Mouse (Mus musculus) limb, embryonic 13.5 days (tissue): ENCODE measurements around the gene Nmnat2. TPM values are rescaled to one million over a fixed set of nuclear protein-coding genes. Genes with fewer than 3 reads are reported as not detected.
A peak's percentile ranks its signal among the peaks of the same experiment; 100 is the strongest.

Source experiments
- ATAC-seq: fragments of 200-750 bp; cut with Nextera tagmentation; 2 replicates; pipeline ENCODE4 v1.8.0; 2017; ENCODE audit warnings: low read depth, moderate number of reproducible peaks, moderate TSS enrichment; ENCODE audit not compliant: low FRiP score
- H3K27ac ChIP-seq: fragments of 300-500 bp; sonication (generic); 2 replicates; pipeline ENCODE4 v1.5.1; 2015; ENCODE audit warnings: inconsistent platforms, mild to moderate bottlenecking, moderate library complexity
- H3K27me3 ChIP-seq: fragments of 300-500 bp; sonication (generic); 2 replicates; pipeline ENCODE4 v1.6.1; 2015; ENCODE audit warnings: mild to moderate bottlenecking, inconsistent platforms
- H3K36me3 ChIP-seq: fragments of 300-500 bp; sonication (generic); 2 replicates; pipeline ENCODE4 v1.6.1; 2015; ENCODE audit warnings: inconsistent platforms, mild to moderate bottlenecking, moderate library complexity
- H3K4me1 ChIP-seq: fragments of 300-500 bp; sonication (generic); 2 replicates; pipeline ENCODE4 v1.6.1; 2015; ENCODE audit warnings: inconsistent platforms
- H3K4me2 ChIP-seq: fragments of 300-500 bp; sonication (generic); replicated peaks from 2 replicates; pipeline ENCODE4 v1.6.1; 2015; ENCODE audit warnings: inconsistent platforms, mild to moderate bottlenecking, moderate library complexity
- H3K4me3 ChIP-seq: fragments of 300-500 bp; sonication (generic); 2 replicates; pipeline ENCODE4 v1.5.1; 2015; ENCODE audit warnings: moderate library complexity, mild to moderate bottlenecking, inconsistent platforms
- H3K9ac ChIP-seq: fragments of 300-500 bp; sonication (generic); 2 replicates; pipeline ENCODE4 v1.6.1; 2015; ENCODE audit warnings: mild to moderate bottlenecking, inconsistent platforms
- H3K9me3 ChIP-seq: fragments of 300-500 bp; sonication (generic); 2 replicates; pipeline ENCODE4 v1.6.1; 2016; ENCODE audit warnings: inconsistent platforms
- WGBS: fragments of 180-500 bp; shearing (Covaris S2); methylation state at CpG from one replicate; pipeline ENCODE4 v1.1.7; 2015; 5-methylcytosine and 5-hydroxymethylcytosine counted together
- polyA plus RNA-seq: library from polyadenylated mRNA; unstranded; fragments of >200 nt; fragmentation: Nextera tagmentation; extraction: Ambion mirVana; gene quantifications from 2 replicates; pipeline ENCODE4 v1.2.1, GENCODE M21; 2015

Gene Nmnat2
- polyA plus RNA-seq, 1 experiment from 2014 or later, result 1.5 TPM

DNA sequence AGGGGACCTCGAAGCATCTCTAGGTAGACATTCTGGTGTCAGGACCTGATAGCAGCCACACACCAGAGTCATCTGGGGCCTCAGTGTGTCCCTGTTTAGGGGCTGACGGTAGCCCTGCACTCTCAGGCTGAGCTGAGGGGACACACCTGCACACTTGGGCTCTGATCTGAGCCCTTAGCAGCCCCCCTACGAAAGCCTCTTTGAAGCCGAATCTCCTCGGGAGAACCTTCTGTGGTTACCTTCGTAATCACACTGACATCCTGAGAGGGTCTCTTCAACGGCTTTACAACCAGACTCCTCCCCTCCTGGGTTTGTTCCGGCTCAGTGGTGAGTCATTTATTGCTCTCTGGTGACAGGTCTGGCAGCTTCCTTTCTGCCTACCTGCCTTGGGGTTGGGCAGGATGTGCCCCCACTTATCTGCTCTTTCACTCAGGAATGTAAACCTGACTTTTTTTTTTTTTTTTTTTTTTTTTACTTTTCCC, 186.0 kb downstream of the Nmnat2 start:
- no peaks in the 10 kb centered on the region for H3K36me3 ChIP-seq
- no peak overlapping the region for H3K4me3 ChIP-seq
- WGBS, result 14% methylated on average over 8 of the region's 8 CpGs
- H3K27me3 ChIP-seq, result no peaks in the 10 kb centered on the region
- ATAC-seq, result no peak; the same call in 1 of the 2 replicates
- peak overlapping the region; percentile 7; the same call in 1 of the 2 replicates for H3K4me2 ChIP-seq
- no peaks in the 10 kb centered on the region for H3K9me3 ChIP-seq
- H3K4me1 ChIP-seq, result peaks cover 6% of the 10 kb centered on the region; the same call in 1 of the 2 replicates
- no peak overlapping the region for H3K9ac ChIP-seq
- H3K27ac ChIP-seq, result no peak overlapping the region

DNA sequence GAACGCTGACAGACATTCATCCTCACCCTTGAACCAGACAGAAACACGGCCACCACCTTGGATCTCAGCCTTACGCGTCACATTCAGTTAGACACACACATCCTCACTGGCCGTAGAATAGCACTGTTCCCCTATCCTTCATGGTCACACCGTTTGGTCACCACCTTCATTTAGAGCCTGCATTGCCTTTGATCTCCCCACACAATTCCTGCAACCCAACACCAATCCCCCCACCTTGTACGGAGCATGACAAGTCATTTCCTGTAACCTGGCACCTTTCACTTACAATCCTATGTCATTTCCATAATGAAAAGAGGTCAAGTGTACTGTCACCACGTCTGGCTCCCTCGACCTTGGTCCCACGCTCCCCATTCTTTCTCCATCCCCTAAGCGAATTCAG, 189.2 kb downstream of the Nmnat2 start:
- Histone ChIP-seq H3K4me1 (peaks cover 6% of the 10 kb centered on the region; the same call in 1 of the 2 replicates), H3K4me3 (no peak overlapping the region), H3K4me2 (no peak overlapping the region), H3K9me3 (no peaks in the 10 kb centered on the region), H3K9ac (no peak overlapping the region), H3K27ac (no peak overlapping the region), H3K27me3 (no peaks in the 10 kb centered on the region), H3K36me3 (no peaks in the 10 kb centered on the region)
- 47% methylated on average over 11 of the region's 11 CpGs for WGBS
- ATAC-seq, result no peak

DNA sequence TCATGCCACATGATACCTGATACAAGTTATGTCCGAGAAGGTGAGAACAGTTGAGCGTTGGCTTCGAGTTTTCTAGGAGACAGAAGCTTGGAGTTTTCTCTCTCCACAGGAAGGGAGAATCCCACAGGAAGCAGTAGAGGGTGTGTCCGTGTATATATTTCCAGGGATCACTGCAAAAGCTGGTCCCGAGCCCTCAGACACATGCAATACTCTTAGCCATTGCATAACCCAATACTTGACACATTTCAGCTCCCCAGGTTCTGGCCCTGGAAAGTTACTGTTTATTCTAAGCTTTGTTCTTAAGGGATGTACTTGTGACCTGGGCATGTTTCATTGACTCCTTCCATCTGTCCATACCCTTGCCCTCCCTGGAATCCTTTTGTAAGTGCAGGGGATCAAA, 191.0 kb downstream of the Nmnat2 start:
- WGBS, result 77% methylated on average over 5 of the region's 5 CpGs
- no peak overlapping the region for H3K27ac ChIP-seq
- ATAC-seq, result no peak
- peaks cover 3% of the 10 kb centered on the region; the same call in 1 of the 2 replicates for H3K4me1 ChIP-seq
- no peak overlapping the region for H3K4me2 ChIP-seq
- no peak overlapping the region for H3K4me3 ChIP-seq
- no peak overlapping the region for H3K9ac ChIP-seq
- H3K9me3 ChIP-seq, result no peaks in the 10 kb centered on the region
- H3K27me3 ChIP-seq, result no peaks in the 10 kb centered on the region
- no peaks in the 10 kb centered on the region for H3K36me3 ChIP-seq

DNA sequence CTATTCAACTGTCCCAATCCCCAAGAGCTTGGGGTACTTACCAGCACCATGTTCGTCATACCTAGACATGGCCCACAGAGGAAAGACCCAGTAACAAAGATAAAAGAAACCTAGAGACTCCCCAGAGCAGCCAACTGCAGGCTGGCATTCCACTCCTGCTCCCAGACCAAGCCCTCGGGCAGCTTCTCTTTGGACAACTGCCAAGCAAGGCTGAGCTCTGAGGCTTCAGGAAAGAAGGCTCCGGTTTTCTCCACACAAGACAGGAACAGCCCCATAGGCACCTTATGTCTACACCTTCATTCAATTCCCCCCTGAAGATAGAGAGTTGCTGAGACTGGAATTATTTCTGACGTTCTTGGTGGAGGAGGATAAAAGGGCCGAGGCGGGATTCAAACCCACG, 197.8 kb downstream of the Nmnat2 start:
- no peaks in the 10 kb centered on the region for H3K9me3 ChIP-seq
- no peak overlapping the region for H3K4me2 ChIP-seq
- H3K36me3 ChIP-seq, result no peaks in the 10 kb centered on the region
- H3K27me3 ChIP-seq, result no peaks in the 10 kb centered on the region
- no peak for ATAC-seq
- no peak overlapping the region for H3K4me3 ChIP-seq
- H3K9ac ChIP-seq, result no peak overlapping the region
- WGBS, result 71% methylated on average over 7 of the region's 7 CpGs
- H3K27ac ChIP-seq, result no peak overlapping the region
- peaks cover 10% of the 10 kb centered on the region for H3K4me1 ChIP-seq

DNA sequence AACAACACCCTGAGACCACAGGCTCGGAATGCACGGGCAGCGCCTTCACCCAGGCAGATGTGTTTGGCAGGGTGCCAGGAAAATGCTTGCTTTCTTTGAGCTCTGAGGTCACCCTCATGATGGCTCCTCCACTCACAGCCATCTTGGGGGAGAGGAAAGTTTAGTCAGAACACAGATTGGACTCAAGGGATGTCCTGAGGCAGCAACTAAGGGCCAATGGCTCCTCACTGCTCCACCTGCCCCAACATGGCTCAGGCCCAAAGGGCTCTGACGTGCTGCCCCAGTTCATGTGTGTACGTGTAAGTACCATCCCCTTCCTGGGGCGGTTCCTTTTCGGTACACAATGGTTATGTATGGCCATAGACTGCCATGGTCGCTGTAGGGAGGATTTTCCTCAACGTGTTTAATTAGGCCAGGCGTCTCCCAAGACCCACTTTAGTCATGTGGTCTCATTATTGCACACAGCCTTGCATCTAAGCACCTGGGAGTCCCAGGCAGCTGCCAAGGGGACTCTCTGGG, 198.9 kb downstream of the Nmnat2 start:
- H3K27me3 ChIP-seq, result no peaks in the 10 kb centered on the region
- peaks cover 10% of the 10 kb centered on the region for H3K4me1 ChIP-seq
- H3K4me3 ChIP-seq, result no peak overlapping the region
- ATAC-seq, result no peak
- H3K27ac ChIP-seq, result no peak overlapping the region
- H3K4me2 ChIP-seq, result no peak overlapping the region
- no peaks in the 10 kb centered on the region for H3K9me3 ChIP-seq
- 60% methylated on average over 10 of the region's 10 CpGs for WGBS
- H3K9ac ChIP-seq, result no peak overlapping the region
- H3K36me3 ChIP-seq, result no peaks in the 10 kb centered on the region

DNA sequence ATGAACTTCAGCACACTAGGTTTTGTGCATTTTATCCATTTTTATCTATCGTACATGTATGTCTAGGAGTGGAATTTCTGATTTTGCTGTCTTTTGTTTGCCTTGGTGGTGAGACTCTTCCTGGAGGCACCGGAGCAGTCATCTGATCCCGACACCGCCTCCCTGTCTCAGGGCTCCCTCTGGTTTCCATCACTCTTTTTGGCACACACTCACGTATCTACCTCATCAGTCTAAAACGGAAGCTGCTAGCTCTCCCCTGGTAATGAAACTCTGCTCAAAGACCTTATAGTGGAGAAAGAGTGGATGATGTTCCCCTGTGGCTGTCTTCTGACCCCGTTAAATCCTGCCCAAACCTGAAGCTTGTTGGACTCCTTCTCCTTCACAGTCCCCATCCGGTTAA, 200.6 kb downstream of the Nmnat2 start:
- Histone ChIP-seq H3K36me3 (no peaks in the 10 kb centered on the region), H3K27ac (no peak overlapping the region), H3K4me3 (no peak overlapping the region), H3K4me1 (peaks cover 10% of the 10 kb centered on the region), H3K4me2 (no peak overlapping the region), H3K9me3 (no peaks in the 10 kb centered on the region), H3K9ac (no peak overlapping the region), H3K27me3 (no peaks in the 10 kb centered on the region)
- 63% methylated on average over 8 of the region's 8 CpGs for WGBS
- ATAC-seq, result no peak

DNA sequence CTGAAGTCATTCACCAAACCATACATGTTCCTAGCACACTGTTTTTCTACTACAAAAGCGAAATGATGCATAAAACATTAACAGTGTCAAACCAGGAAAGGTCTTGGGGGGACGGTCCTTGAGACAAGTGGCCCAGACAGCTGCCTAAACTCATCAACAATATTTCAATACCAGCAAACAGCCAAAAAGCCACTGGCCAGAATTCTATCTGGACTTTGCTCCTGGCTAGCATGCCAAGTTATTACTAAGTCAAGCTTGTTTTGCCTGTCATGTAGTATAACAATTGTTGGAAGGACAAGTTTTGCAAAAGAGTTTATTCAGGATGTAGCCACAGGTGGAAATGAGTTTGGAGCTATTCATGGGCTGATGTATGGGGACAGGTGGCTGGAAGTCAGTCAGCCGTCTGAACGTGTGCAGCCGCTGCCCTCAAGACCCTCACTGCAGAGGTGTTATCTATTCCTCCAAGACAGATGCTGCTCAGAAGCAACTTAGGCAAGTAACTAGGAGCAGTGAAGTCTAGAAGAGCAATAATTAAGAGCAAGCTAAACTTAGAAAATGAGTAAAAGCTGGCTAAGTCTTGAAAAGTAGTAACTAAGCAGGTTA, 202.3 kb downstream of the Nmnat2 start:
- H3K9ac ChIP-seq, result no peak overlapping the region
- 71% methylated on average over 5 of the region's 5 CpGs for WGBS
- no peak overlapping the region for H3K27ac ChIP-seq
- H3K36me3 ChIP-seq, result no peaks in the 10 kb centered on the region
- no peak overlapping the region for H3K4me2 ChIP-seq
- no peak for ATAC-seq
- H3K9me3 ChIP-seq, result no peaks in the 10 kb centered on the region
- H3K4me1 ChIP-seq, result peaks cover 13% of the 10 kb centered on the region
- no peaks in the 10 kb centered on the region for H3K27me3 ChIP-seq
- no peak overlapping the region for H3K4me3 ChIP-seq

DNA sequence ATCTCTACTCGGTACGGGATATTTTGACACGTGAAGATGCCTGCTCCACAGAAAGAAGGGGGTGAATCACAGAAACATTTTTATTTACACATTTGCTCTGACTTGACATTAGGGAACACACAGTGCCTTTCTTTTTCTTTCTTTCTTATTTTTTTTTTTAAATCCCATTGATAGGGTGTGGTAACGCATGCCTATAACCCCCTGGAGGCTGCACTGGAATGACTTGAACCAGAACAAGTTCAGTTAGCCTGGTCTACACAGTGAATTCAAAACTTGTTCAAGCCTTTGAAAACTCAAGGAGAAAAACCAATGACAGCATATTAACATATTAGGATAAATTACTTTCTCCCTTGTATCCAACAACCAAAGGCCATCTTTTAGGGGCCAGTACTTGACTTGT, 204.3 kb downstream of the Nmnat2 start:
- WGBS, result 83% methylated on average over 4 of the region's 4 CpGs
- no peak overlapping the region for H3K9ac ChIP-seq
- peaks cover 4% of the 10 kb centered on the region for H3K4me1 ChIP-seq
- H3K9me3 ChIP-seq, result no peaks in the 10 kb centered on the region
- H3K27me3 ChIP-seq, result no peaks in the 10 kb centered on the region
- H3K36me3 ChIP-seq, result no peaks in the 10 kb centered on the region
- no peak overlapping the region for H3K4me3 ChIP-seq
- H3K27ac ChIP-seq, result no peak overlapping the region
- H3K4me2 ChIP-seq, result no peak overlapping the region
- ATAC-seq, result no peak

DNA sequence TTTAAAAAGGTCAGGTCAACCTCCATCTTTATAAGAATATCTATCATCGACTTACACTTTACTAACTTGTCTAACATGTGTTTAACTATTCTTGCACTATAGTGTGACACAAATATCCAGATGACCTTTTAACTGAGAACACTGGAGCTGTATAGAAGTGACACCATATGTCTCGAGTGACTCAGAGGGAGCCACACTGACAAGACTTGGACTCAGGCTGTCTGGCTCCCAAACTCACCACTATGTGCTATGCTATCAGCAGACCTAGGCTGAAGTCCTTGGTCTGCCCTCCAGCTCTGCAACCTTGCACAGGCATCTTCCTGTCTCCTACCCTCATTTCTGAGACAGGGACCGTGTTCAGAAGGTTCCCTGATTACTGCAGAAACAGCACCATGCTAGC, 209.0 kb downstream of the Nmnat2 start:
- Histone ChIP-seq H3K9me3 (no peaks in the 10 kb centered on the region), H3K4me1 (0 out of 2 replicates have a peak, but pooled peaks cover 3% of the 10 kb centered on the region), H3K4me3 (no peak overlapping the region), H3K27ac (no peak overlapping the region), H3K36me3 (no peaks in the 10 kb centered on the region), H3K27me3 (no peaks in the 10 kb centered on the region), H3K9ac (no peak overlapping the region), H3K4me2 (no peak overlapping the region)
- WGBS, result 44% methylated on average over 3 of the region's 3 CpGs
- ATAC-seq, result no peak

DNA sequence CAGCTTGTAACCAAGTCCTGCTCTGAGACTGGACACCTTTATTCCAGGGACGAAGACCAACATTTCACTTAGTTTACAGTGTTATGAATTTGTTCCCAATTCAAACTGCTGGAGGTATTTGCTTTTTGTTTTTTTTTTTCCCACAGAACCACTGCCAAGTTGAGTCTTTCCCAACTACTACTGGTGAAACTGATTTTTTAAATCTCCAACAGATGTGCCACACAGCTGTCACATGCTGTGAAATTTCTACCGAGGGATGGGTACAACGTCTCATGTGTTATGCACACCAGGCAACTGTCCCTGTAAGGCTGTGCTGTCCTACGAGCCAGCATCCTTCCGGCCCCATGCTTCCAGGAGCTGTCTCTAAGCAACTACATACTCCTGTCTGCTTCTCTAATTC, 213.5 kb downstream of the Nmnat2 start:
- Histone ChIP-seq H3K27ac (no peak overlapping the region), H3K36me3 (no peaks in the 10 kb centered on the region), H3K27me3 (no peaks in the 10 kb centered on the region), H3K9me3 (no peaks in the 10 kb centered on the region), H3K4me1 (peaks cover 13% of the 10 kb centered on the region), H3K4me3 (no peak overlapping the region), H3K4me2 (no peak overlapping the region), H3K9ac (no peak overlapping the region)
- no peak for ATAC-seq
- 71% methylated on average over 5 of the region's 5 CpGs for WGBS

Other genes with a start within 250 kb of the Nmnat2 start
- gene Apobec4, start 204.4 kb upstream of the Nmnat2 start, polyA plus RNA-seq, result not detected in 2 replicates
- 36.4 and 41.7 TPM in 2 replicates for gene Rgl1, start 188.6 kb upstream of the Nmnat2 start, polyA plus RNA-seq
- 210 and 213 TPM in 2 replicates for gene Arpc5, start 188.5 kb upstream of the Nmnat2 start, polyA plus RNA-seq
- 3.5 and 3.8 TPM in 2 replicates for gene Ncf2, start 154.8 kb upstream of the Nmnat2 start, polyA plus RNA-seq
- 28.0 and 29.3 TPM in 2 replicates for gene Smg7, start 52.3 kb upstream of the Nmnat2 start, polyA plus RNA-seq
- gene Lamc2, start 231.5 kb downstream of the Nmnat2 start, polyA plus RNA-seq, result 5.8 and 6.3 TPM in 2 replicates